Mouse (Mus musculus): ENCODE measurements around the gene Nap1l5.
"Not testable (repeated sequence)": the region's sequence is repeated elsewhere in the genome, so short reads cannot be mapped to it uniquely, and the experiment has no call there.

Nap1l5 gene

DNA sequence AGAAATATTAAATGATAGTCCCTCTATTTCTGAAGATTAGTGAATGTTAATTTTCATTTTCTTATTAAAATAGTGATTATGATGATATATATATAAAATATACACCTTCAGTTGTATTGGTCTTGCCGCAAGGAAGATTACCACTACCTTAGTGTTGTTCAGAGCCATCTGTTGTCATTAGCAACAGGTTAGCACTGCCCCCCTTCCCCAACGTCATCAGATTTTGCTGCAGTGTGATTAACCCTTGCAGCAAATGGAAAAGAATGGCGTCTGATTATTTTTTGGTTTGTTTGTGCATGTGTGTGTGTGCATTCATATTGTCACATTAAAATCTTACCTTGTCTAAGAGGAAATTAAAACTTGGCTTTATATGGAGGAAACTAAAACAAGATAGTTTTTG, 2.3 kb downstream of the Nap1l5 start:
- DNase-seq, result peak; percentile 16

DNA sequence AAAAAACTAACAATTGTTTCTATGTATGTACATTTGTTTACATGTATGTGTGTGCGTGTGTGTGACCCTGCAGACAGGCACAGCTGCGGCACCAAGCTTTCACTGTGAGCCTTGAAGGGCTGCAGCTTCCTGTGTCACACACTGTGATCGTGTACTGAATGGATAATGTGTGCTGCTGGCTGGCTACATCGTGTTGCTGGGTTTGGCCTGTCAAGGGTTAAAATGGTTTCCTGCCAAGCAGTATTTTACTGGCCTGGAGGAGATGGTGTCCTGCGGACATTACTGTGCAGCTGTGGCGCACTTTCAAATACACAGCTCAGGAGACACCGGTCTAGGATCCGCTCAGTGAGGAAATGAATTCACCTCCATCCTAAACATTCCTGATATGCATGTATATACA, 3.7 kb downstream of the Nap1l5 start:
- peak; percentile 52 for DNase-seq

GRCm38 (mm10) chr6:58900536-58900935, 6.3 kb downstream of the Nap1l5 start:
- no peak for DNase-seq

- DNase-seq, result no peak
These were observed 7.8 kb downstream of the Nap1l5 start for GRCm38 (mm10) chr6:58899076-58899475.

DNA sequence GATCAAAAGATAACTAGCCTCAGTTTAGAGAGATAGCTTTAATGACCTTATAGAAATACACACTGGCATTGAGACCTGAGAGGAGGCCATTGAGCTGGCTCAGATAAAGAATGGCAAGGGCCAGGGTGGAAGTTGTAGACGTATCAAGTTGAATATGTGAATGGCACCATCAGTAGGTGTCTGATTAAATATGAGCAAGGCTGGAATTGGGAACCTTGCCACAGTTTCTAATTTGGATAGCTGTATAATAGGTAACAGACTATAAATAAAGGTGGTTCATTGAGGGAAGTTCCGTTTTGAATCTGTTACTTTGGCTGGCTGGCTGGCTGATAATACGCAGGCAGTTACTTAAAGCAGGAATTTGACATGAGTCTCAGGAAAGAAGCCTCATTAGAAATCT, 10.2 kb downstream of the Nap1l5 start:
- no peak for DNase-seq

DNA sequence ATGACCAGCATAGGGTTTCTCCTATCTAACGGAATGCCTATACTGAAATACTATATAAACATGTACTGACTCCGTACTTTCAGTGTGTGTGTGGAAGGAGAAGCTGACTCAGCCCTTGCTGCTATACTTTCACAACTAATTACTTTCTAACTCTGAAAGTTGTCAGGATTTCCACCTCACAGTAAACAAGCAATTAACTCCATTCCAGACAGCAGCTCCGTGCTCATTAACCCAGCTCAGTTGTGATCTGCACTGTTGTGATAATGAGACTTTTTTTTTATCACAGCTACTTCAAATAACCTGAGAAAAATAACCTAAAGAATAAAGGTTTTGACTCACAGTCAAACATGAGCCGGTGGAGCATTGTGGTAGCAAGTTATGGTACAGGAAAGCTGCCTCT, 11.9 kb downstream of the Nap1l5 start:
- DNase-seq, result peak; percentile 32

GRCm38 (mm10) chr6:58893307-58893706, 13.6 kb downstream of the Nap1l5 start:
- no peak for DNase-seq

- no peak for DNase-seq
These were observed 17.0 kb downstream of the Nap1l5 start for GRCm38 (mm10) chr6:58889917-58890316.

GRCm38 (mm10) chr6:58882271-58882670, 24.6 kb downstream of the Nap1l5 start:
- no peak for DNase-seq

DNA sequence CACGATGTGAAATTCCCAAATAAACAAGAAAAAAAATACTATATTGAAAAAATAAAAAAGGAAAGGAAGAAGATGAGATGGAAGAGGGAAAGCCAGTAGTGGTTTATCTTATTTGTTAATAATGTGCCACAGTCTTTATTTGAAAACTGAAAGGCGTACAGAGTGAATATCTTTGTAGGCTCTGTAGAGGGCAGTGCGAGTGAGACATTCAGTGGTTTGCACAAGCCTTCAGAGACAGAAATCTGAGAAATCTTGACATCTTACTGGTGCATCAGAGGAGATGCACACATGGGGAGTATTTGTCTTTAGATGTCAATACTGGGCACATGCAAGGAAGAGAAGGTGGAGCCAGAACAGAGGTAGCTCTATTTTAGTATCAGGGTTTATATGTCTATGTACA, 25.5 kb downstream of the Nap1l5 start:
- no peak for DNase-seq

DNA sequence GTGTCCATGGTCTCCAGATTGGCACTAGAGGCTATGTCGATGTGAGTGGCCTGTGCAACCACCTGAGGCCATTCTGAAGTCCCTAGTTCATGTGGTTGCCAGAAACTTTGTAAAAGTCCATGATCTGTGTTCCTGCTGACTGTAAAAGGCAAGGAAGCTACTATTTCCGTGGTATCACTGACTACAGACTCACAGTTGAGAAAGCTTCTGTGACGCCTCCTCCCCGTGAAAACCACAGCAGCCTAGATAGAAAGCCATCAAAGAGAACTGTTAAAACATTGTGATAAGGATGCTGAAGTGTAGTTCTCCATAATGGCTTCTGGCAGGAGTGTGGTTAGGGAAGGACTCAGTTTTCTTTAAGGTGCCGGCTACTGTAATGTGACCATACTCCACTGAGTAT, 26.0 kb downstream of the Nap1l5 start:
- DNase-seq, result no peak

GRCm38 (mm10) chr6:58879987-58880386, 26.9 kb downstream of the Nap1l5 start:
- no peak for DNase-seq

GRCm38 (mm10) chr6:58879572-58879971, 27.3 kb downstream of the Nap1l5 start:
- no peak for DNase-seq

- DNase-seq, result not testable (repeated sequence)
These were observed 39.0 kb downstream of the Nap1l5 start for GRCm38 (mm10) chr6:58867858-58868257.

- peak; percentile 22 for DNase-seq
These were observed 43.1 kb downstream of the Nap1l5 start for GRCm38 (mm10) chr6:58863631-58864235.

GRCm38 (mm10) chr6:58862446-58862993, 44.4 kb downstream of the Nap1l5 start:
- no peak for DNase-seq

DNA sequence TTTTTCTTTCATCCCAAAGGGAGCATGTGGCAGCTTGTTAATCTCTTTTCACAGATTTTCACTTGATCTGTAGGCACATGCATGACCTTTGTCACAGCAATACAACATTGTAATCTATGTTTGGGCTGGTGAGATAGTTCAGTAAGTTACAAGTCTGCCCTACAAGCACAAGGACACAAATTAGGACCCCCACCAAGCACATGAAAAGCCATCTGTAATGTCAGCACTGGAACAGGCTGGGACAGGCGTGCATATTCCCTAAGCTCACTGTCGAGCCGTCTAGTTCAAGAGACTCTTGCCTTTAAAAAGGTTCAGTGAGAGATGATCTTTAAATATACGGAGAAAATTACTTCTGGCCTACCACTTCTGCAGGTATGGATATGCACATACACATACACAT, 47.4 kb downstream of the Nap1l5 start:
- no peak for DNase-seq

DNA sequence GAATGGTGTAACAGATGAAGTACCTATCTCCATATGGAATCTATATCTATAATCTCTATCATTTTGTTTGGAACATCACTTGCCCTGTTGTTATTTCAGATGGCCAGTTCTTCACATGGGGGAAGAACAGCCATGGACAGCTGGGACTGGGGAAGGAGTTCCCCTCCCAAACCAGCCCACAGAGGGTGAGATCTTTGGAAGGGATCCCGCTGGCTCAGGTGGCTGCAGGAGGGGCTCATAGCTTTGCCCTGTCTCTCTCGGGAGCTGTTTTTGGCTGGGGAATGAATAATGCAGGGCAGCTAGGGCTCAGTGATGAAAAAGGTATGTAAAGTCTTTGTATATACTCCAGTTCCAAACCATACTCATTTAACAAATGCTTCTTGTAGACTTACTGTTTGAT, 50.4 kb downstream of the Nap1l5 start:
- DNase-seq, result no peak

DNA sequence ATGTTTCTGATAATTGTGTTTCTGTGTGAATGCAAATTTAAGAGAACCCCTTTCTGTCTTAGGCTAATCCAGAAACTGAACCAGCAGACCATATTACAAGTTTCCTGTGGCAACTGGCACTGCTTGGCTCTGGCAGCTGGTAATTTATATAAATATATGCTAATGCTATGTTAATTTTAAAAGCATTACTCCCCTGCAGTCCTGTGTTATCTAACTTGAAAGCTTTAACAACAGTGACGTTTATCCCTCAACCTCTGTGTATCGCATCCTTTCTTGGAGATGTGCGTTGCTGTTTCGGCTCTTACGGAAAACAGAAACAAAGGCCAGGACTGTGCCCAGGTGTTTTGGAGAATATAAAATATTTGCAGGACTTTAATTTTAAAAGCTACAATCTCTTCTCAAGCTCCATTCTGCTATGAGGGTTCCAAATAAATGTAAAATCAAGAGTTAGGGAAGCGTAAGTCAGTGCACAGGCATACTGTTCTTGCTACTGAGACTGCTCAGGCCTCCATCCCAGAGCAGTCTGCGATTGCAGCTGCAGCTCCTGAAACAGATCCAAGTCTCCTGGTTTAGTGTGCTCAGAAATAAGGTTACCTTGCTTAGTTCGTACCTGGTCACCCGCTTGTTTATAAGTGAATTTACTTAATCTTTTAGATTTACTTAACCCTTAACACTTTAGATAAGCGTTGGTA, 51.1 kb downstream of the Nap1l5 start:
- DNase-seq, result no peak
